Mouse (Mus musculus): ENCODE measurements around the gene Ryr1.

DNA sequence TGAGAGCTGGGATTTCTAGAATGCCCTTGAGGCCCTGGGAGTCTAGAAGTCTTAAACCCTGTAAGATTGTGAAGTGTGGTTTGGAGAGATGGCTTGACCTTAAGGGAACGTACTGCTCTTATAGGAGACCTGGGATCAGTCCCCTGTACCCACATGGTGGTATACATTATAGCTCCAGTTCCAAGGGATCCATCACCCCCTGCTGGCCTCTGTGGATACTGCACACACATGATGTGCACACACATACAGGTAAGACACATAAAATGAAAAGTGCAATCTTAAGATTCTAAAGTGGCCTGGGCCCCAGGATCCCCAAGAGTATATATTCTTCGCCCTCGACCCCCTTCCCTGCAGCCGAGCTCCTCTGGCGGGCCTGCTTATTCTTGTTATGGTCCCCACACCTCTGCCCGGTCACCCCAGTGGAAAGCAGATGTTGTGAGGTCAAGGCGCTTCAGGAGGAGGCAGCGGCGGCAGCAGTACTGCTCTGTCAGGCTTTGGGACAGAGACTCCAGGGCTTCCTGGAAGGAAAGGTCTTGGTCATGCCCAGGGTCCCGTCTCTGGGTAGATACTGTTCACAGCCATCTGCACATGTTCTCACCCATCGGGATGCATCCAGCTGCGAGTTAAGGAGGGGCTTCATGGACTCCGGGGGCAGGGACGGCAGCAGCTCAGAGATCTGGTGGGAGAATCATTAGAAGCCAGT is 29.2 kb upstream of the Ryr1 start:
- TF ChIP-seq CTCF (IDR thresholded peaks at IDR 0.05) (peak; percentile 38), EP300 (IDR thresholded peaks at IDR 0.05) (no peak)

Data from lung, postnatal 0 days (tissue).